7 mouse cellular contexts compared by ENCODE assay signal in the genomic region with DNA sequence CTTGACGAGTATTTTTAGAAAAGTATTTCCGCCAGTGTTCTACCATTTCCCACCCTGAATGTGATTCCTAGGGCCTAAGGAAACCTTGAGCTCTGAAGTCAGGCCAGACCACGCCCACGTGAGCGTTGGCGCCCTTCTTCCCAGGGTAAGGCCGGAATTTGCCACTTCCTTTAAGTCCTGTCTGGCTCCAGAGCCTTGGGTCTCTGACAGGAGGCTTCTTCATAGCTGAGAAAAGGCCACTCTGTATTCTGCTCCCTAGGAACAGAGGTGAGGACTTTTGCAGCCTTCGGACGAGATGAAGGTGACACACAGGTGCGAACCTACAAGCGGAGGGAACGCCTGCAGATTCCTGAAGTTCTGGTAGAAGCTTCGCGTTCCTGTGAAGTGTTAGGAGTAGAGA. TPM values are rescaled to one million over a fixed set of nuclear protein-coding genes. Genes with fewer than 3 reads are reported as not detected.
DNase-seq lines count a peak whose midpoint lies in the region; ATAC-seq and TF ChIP-seq lines count a peak whose summit lies in the region.

A gene (plus strand): TSS at position 138 of the 400 bp plus-strand sequence.

- peak within 1 kb of the TSS; percentile 76 for H3K4me2 ChIP-seq in intestine, postnatal 0 days (replicated peaks; ENCODE audit: low read depth)
- H3K4me2 ChIP-seq in myocyte (ENCODE audit: low read depth) = peak within 1 kb of the TSS; percentile 67

- no peak for TF ChIP-seq CTCF in intestine, postnatal 0 days (IDR thresholded peaks at IDR 0.05; ENCODE audit: low read depth)

- 0 out of 2 replicates have a peak, but pooled peaks have one; percentile 5 for ATAC-seq in common myeloid progenitor, adult 5-6 weeks (replicated peaks; ENCODE audit: low read depth, poor library complexity, severe bottlenecking)
- no peak for ATAC-seq in intestine, postnatal 0 days

- H3K9ac ChIP-seq in intestine, postnatal 0 days (ENCODE audit: low read depth, low read length) = peak within 1 kb of the TSS; percentile 51; the same call in 1 of the 2 replicates

- H3K27ac ChIP-seq in intestine, postnatal 0 days (ENCODE audit: low read depth, low read length) = peak within 1 kb of the TSS; percentile 91

- no peaks in the 10 kb centered on the region for H3K27me3 ChIP-seq in intestine, postnatal 0 days (replicated peaks; ENCODE audit: control insufficient read depth, insufficient read depth, low read length)
- H3K27me3 ChIP-seq in myocyte (ENCODE audit: control insufficient read depth, insufficient read depth, insufficient read length) = peaks cover 6% of the 10 kb centered on the region

- no peak for TF ChIP-seq POLR2A in myocyte (IDR thresholded peaks at IDR 0.05; ENCODE audit: insufficient read length, low read depth)

- H3K4me3 ChIP-seq in intestine, postnatal 0 days (ENCODE audit: low read depth, low read length) = peak within 1 kb of the TSS; percentile 59
- peak within 1 kb of the TSS; percentile 40 for H3K4me3 ChIP-seq in myocyte

- DNase-seq in ZHBTc4 (ENCODE audit: low read depth, low spot score) (peak; percentile 90), liver (peak; percentile 66)
- DNase-seq in gonadal fat pad, adult 2 months (ENCODE audit: low read depth) = no peak
- DNase-seq in right cerebral cortex, postnatal 4 days = no peak

- H3ac ChIP-seq in myocyte (ENCODE audit: control insufficient read depth, insufficient read length) = peak within 1 kb of the TSS; percentile 4

- peaks cover 12% of the 10 kb centered on the region for H3K4me1 ChIP-seq in intestine, postnatal 0 days (replicated peaks; ENCODE audit: control insufficient read depth, insufficient read depth, low read length)

- no peaks in the 10 kb centered on the region for H3K36me3 ChIP-seq in intestine, postnatal 0 days (ENCODE audit: control insufficient read depth, insufficient read depth)
- no peaks in the 10 kb centered on the region for H3K36me3 ChIP-seq in myocyte (ENCODE audit: control insufficient read depth, insufficient read depth)

- H3K79me2 ChIP-seq in myocyte (ENCODE audit: control insufficient read depth, insufficient read depth) = no peaks in the 10 kb centered on the region

- H3K9me3 ChIP-seq in intestine, postnatal 0 days (ENCODE audit: control insufficient read depth) = no peaks in the 10 kb centered on the region

- 23% methylated on average over 14 of the region's 14 CpGs for WGBS in intestine, postnatal 0 days

TF ChIP-seq in myocyte, 11 proteins besides CTCF, POLR2A, EP300 and RAD21:
- no peak for TF ChIP-seq TCF3 (IDR thresholded peaks at IDR 0.05; ENCODE audit: insufficient read length, low read depth)
- no peak for TF ChIP-seq REST (IDR thresholded peaks at IDR 0.05; ENCODE audit: insufficient read depth, insufficient read length)
- TF ChIP-seq E2F4 (IDR thresholded peaks at IDR 0.05; ENCODE audit: insufficient read depth) = no peak
- no peak for TF ChIP-seq CEBPB (IDR thresholded peaks at IDR 0.05; ENCODE audit: insufficient read depth, poor library complexity, severe bottlenecking)
- TF ChIP-seq USF1 (IDR thresholded peaks at IDR 0.05; ENCODE audit: low read depth) = no peak
- no peak for TF ChIP-seq POLR2AphosphoS2 (IDR thresholded peaks at IDR 0.05; ENCODE audit: insufficient read length, low read depth)
- no peak for TF ChIP-seq SRF (IDR thresholded peaks at IDR 0.05; ENCODE audit: control insufficient read depth, insufficient read length, low read depth)
- no peak for TF ChIP-seq MAX (IDR thresholded peaks at IDR 0.05; ENCODE audit: low read depth)
- no peak for TF ChIP-seq MYOG (IDR thresholded peaks at IDR 0.05; ENCODE audit: control insufficient read depth in 1 of 3, insufficient read depth in 1 of 3, insufficient read length in 2 of 3, low read depth in 2 of 3)

RNA-seq across cellular contexts. Expression of the gene that starts here (rescaled TPM):
- 12.8 and 16.6 TPM in 2 replicates for total RNA-seq in common myeloid progenitor, adult 5-6 weeks (2017)
- 42.3 and 42.8 TPM in 2 replicates for polyA plus RNA-seq in gonadal fat pad, adult 2 months (2012; rRNA removed)
- 36.6 and 37.7 TPM in 2 replicates for polyA plus RNA-seq in intestine, postnatal 0 days (2015; fragmentation: Nextera tagmentation; extraction: Ambion mirVana)
- polyA plus RNA-seq in myocyte (2012; fragmentation: generic; extraction: Trizol) = 28.0 TPM

Comparison
In these comparisons a context has a peak if more than half of its experiments do, and no peak if none do; other contexts are left out.
1. DNase-seq: peak in ZHBTc4 (single experiment) and liver (single experiment); none in gonadal fat pad, adult 2 months (single experiment) and right cerebral cortex, postnatal 4 days (single experiment).